Mouse (Mus musculus): ENCODE measurements around the gene Loxl1.

Loxl1 gene

GRCm38 (mm10) chr9:58249592-58250192 is 63.3 kb downstream of the Loxl1 start, which contains the start of gene Pml:
Pml (minus strand) TSS chr9:58249786.
- no peak for DNase-seq (ENCODE audit: low read depth, low spot score)

GRCm38 (mm10) chr9:58248746-58249413 is 64.1 kb downstream of the Loxl1 start:
- no peak for DNase-seq (ENCODE audit: low read depth, low spot score)

GRCm38 (mm10) chr9:58247064-58247759 is 65.8 kb downstream of the Loxl1 start:
- DNase-seq (ENCODE audit: low read depth, low spot score) = peak; percentile 60

- no peak for DNase-seq (ENCODE audit: low read depth, low spot score)
Measured at GRCm38 (mm10) chr9:58246083-58246591, 66.8 kb downstream of the Loxl1 start.

- no peak for DNase-seq (ENCODE audit: low read depth, low spot score)
Measured at GRCm38 (mm10) chr9:58243696-58244095, 69.3 kb downstream of the Loxl1 start.

GRCm38 (mm10) chr9:58242696-58243095 is 70.3 kb downstream of the Loxl1 start:
- peak; percentile 73 for DNase-seq (ENCODE audit: low read depth, low spot score)

GRCm38 (mm10) chr9:58241780-58242485 is 71.1 kb downstream of the Loxl1 start:
- no peak for DNase-seq (ENCODE audit: low read depth, low spot score)

All from telencephalon, adult 2 months (tissue).